Mouse (Mus musculus) hematopoietic multipotent progenitor cell, adult 10-12 weeks (in vitro differentiated cells): ENCODE measurements around the gene Taar9. TPM values are rescaled to one million over a fixed set of nuclear protein-coding genes. Genes with fewer than 3 reads are reported as not detected.

Source experiments
- polyA plus RNA-seq: library from polyadenylated mRNA; stranded (reverse); fragments of >175 nt; gene quantifications from 2 replicates; pipeline ENCODE4 v1.2.3, GENCODE M21; 2012; ENCODE audit warnings: low replicate concordance

The Taar9 gene
- polyA plus RNA-seq, result not detected in 2 replicates

GRCm38 (mm10) chr10:24109434-24109833, at the start of gene Taar9:
Gene Taar9 (minus strand): TSS chr10:24109534.

DNA sequence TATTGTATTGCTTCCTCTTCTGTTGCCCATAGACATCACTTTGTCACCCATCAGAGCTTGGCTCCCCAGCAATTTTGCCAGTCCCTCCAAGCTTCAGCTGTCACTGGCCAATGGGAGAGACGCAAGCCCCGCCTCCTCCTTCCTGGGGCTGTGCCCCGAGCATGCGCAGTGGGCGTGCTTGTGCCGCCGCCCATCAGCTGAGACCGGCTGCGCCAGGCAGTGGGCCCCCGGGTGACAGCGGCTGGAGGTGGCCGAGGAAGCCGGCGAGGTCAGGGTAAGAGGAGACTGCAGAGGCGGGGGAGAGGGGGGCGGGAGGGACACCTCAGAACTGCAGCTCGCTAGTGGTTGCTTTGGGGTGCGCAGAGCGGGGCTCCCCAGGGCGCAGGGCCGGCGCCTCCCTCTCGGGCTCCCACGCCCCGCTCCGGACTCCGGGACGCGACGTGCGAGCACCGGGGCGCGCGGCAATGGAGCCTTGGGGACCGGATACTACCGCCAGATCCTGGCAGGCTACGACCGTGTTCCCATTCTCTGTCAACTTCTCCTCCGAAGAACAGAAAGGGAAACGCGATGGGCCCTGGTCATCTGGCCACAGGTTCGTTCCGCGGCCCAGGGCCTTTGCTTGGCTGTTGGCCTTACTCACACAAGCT, 39.9 kb upstream of the Taar9 start, which contains the start of gene Stx7:
Stx7 (plus strand) TSS at position 168 of the 647 bp plus-strand sequence.

GRCm38 (mm10) chr10:24101812-24102211, 7.5 kb downstream of the Taar9 start, which contains the start of gene Taar8c:
Gene Taar8c (minus strand): TSS chr10:24101912.

GRCm38 (mm10) chr10:24092194-24092593, 17.1 kb downstream of the Taar9 start, which contains the start of gene Taar8b:
Gene Taar8b (minus strand): TSS chr10:24092294.

GRCm38 (mm10) chr10:24076200-24076599, 33.1 kb downstream of the Taar9 start, which contains the start of gene Taar8a:
Gene Taar8a (plus strand): TSS chr10:24076500.

Other genes starting within 250 kb of the Taar9 start
- not detected in 2 replicates for gene Vnn1, start 214.8 kb downstream of the Taar9 start, polyA plus RNA-seq
- gene Taar1, start 189.2 kb downstream of the Taar9 start, polyA plus RNA-seq, result not detected in 2 replicates
- not detected in 2 replicates for gene Taar2, start 171.0 kb downstream of the Taar9 start, polyA plus RNA-seq
- not detected in 2 replicates for gene Taar3, start 160.0 kb downstream of the Taar9 start, polyA plus RNA-seq
- not detected in 2 replicates for gene Taar4, start 149.0 kb downstream of the Taar9 start, polyA plus RNA-seq
- not detected in 2 replicates for gene Taar5, start 138.8 kb downstream of the Taar9 start, polyA plus RNA-seq
- not detected in 2 replicates for gene Taar6, start 123.9 kb downstream of the Taar9 start, polyA plus RNA-seq
- gene Taar7a, start 116.1 kb downstream of the Taar9 start, polyA plus RNA-seq, result not detected in 2 replicates
- gene Taar7b, start 109.6 kb downstream of the Taar9 start, polyA plus RNA-seq, result not detected in 2 replicates
- gene Taar7d, start 82.3 kb downstream of the Taar9 start, polyA plus RNA-seq, result not detected in 2 replicates
- not detected in 2 replicates for gene Taar7e, start 71.9 kb downstream of the Taar9 start, polyA plus RNA-seq
- gene Taar7f, start 60.0 kb downstream of the Taar9 start, polyA plus RNA-seq, result not detected in 2 replicates
- not detected in 2 replicates for gene Taar8a, start 33.0 kb downstream of the Taar9 start, polyA plus RNA-seq
- not detected in 2 replicates for gene Taar8b, start 17.2 kb downstream of the Taar9 start, polyA plus RNA-seq
- gene Taar8c, start 7.6 kb downstream of the Taar9 start, polyA plus RNA-seq, result not detected in 2 replicates
- gene Stx7, start 39.8 kb upstream of the Taar9 start, polyA plus RNA-seq, result 149 and 409 TPM in 2 replicates
- not detected in 2 replicates for gene Moxd1, start 114.0 kb upstream of the Taar9 start, polyA plus RNA-seq